Mouse (Mus musculus) colon, adult 2 months (tissue): ENCODE results near the gene Gc. TPM values are rescaled to one million over a fixed set of nuclear protein-coding genes. Genes with fewer than 3 reads are reported as not detected.

Source experiments
- polyA plus RNA-seq: library from polyadenylated mRNA; depleted of rRNA; stranded (reverse); fragments of >200 nt; gene quantifications from 2 replicates; pipeline ENCODE4 v1.2.3, GENCODE M21; 2012; rRNA removed

Gc gene
- 0.14 TPM in 2 replicates for polyA plus RNA-seq

DNA sequence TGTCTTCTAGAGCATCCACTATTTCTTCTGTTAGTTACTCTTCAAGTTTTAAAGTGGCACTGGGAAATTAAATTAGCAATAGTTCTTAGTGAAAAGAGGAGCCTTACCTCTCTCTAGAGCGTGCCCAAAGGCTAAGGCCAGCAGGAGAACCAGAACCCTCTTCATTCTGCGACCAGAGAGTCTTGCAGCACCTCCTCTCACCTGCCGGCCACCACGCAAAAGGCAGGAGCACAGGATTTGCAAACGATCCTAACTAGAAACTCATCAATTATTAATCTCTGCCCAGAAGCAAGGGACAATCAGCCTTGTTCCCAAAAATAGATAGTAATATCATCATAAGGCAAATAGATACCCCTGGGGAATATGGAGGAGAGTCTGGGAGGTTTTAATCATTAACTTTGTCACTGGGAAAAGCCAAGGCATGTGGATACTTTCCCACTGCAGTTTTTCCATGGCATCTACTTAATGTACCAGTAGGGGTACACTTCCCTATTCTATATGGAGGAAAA lies at the start of gene Gc:
Gene Gc, minus strand, starts transcription at position 345 of the 509 bp plus-strand sequence.

Other genes starting within 250 kb of the Gc start
- gene Npffr2, start 69.5 kb upstream of the Gc start, polyA plus RNA-seq: not detected in 2 replicates